Mouse (Mus musculus) leukemia stem cell, adult 10-12 weeks (primary cell): ENCODE results near the gene Aoah. TPM values are rescaled to one million over a fixed set of nuclear protein-coding genes. Genes with fewer than 3 reads are reported as not detected.

Experiments used
- polyA plus RNA-seq: library from polyadenylated mRNA; stranded (reverse); fragments of >175 nt; gene quantifications from 2 replicates; pipeline ENCODE4 v1.2.3, GENCODE M21; 2012; ENCODE audit warnings: low replicate concordance

The Aoah gene
- polyA plus RNA-seq = 0.11 TPM in 1 of 2 replicates, not detected in the other

DNA sequence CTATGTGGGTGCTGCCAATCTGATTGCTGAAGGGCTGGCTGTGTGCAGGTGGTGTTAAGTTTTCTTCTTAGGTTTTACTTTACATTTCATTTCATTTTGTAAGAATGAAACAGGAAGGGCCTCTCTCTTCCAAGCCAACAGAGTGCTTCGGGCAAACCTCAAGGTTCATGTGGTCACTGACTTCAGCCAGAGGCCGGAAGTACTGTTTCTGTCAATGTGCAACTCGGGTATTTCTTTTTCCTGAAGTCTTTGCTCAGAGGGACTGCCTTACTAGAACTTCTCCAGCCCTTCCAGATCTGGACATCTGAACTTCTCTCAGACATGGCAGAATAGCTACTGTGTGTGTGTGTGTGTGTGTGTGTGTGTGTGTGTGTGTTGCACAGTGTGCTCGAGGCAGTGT, at the start of gene Aoah:
Gene Aoah, plus strand, starts transcription at position 213 of the 400 bp plus-strand sequence.

DNA sequence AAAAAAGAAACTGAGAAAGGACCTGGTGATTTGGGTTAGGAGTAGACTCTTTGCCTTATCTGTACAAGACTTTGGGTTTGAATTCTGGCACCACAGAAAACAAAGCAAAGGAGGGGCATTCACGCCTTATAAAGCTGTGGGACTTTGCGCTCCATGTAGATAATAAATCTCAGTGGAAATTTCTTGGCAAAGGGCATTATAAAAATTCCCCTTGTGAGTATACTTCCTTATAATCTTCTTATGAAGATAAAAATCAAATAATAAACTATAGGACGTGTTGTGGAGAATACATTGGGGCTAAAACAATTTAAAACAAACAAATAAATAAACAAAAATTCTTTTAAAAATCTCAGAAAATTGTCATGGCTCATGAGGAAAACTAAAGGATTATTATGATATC, 280.9 kb downstream of the Aoah start, which contains the start of gene Olfr1370:
Gene Olfr1370, minus strand, starts transcription at position 101 of the 400 bp plus-strand sequence.

